Mouse (Mus musculus): Measurements from ENCODE around the gene Apbb2.

The Apbb2 gene

DNA sequence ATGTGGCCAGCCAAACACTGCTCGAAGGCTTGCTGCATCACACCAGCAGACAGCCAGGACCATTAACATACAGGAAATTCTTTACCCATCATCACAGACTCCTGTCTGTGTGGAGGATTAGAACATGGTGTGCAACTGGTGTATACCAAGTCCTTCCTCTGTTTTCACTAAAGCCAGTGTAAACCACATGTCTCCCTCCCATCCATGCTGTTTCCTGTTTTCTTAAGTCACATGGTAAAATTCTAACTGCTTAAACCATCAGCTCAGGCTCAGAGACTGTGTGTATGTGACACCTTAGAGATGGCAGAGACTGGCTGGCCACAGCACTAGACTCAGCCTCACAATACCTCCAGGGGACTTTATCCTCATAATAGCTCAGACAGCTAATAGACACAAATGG lies 236.5 kb downstream of the Apbb2 start:
- no peak for DNase-seq (ENCODE audit: low spot score in 2 of 2)

DNA sequence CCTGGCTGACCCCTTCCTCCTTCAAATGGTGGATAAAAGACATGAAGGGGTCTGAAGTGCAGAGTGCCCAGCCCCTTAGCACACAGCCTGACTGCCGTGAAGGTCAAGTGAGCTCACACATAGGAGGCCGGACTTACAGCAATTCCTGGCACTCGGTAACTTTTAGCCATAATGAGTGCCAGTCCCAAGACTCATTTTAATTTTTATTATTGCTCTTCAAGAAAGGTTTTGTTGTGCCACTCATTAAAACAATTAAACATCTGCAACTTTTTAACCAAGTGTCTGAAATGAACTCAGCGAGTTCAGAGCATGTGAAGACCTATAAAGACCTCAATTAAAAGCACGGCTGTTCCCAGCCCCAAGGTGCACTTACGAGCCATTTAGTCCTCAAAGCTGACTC lies 239.6 kb downstream of the Apbb2 start:
- no peak for DNase-seq (ENCODE audit: low spot score in 2 of 2)

DNA sequence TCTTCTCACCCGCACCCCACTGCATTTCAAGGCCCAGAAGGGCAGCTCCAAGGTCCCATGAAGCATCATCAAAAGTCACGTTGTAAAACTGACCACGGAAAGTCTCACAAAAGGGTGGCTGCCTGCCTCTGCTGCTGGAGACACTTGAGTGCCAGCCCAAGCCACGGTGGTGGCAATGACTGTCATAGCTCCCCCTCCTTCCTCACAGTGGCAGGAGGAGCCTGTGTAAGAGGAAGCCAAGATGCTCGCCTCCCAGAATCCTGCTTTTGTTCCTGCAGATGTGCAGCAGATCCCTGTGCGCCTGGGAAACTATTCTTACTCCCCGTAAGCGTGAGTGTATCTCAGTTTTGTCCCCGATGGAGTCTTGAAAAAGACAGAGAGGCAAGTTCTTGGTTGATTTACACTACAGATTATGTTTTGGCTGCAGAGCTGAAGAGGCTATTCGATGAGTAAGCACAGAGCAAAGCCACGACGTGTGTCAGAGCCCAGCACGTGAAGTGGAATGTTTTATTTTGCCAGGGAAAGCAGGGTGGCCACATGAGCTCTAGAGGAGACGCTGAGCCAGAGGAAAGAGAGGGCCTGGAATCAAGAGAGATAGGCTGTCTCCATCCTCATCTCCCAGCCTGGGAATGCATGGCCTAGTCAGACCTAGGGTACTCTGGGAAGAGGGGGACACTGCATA lies 241.9 kb downstream of the Apbb2 start:
- no peak for DNase-seq (ENCODE audit: low spot score in 2 of 2)

DNA sequence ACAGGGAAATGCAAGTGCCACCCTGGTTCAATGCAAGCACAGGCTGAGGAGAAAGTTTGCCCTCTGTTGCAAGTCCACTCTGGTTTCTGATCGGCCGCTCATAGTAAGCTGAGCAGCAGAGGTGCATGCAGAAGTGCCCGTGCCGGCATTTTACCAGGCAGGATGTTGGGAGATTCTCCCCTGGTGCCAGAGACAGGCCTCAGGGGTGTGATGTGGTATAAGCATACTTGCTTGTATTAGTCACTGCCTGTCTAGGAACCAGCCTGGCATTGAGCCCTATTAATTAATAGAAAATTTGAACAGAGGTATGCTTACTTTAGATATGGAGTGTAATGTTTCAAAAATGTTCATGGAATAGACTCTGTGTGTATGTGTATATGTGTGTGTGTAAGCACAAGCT lies 244.2 kb downstream of the Apbb2 start:
- no peak for DNase-seq (ENCODE audit: low spot score in 2 of 2)

DNA sequence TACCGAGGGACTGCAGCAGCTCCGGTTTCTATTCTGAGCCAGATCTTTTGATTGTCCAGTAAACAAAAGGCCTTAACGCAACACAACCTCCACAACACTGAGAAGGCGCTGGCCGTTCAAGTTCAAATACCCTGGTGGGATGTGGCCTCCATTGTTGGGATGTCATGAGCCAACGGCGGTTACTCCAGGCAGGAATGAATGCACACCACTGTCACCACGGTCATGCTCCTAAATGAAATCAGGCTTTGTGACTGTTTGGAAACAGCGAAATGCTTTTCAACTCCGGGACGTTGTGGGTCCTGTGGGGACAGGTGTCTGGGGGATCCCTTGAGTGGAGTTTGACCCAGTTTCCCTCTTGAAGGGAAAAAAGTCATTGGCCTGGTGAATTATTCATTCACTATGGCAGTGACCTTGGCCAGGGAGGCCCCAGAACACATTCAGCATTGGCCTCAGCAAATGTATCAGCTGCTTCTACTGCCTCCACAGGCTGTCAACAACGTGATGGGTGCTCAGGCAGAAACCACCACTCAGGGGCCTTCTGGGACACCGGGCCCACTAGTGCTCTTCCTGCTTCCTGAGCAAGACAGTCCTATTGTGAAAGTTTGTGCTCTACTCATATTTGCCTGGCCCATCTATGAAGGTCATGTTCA lies 244.9 kb downstream of the Apbb2 start:
- no peak for DNase-seq (ENCODE audit: low spot score in 2 of 2)

DNA sequence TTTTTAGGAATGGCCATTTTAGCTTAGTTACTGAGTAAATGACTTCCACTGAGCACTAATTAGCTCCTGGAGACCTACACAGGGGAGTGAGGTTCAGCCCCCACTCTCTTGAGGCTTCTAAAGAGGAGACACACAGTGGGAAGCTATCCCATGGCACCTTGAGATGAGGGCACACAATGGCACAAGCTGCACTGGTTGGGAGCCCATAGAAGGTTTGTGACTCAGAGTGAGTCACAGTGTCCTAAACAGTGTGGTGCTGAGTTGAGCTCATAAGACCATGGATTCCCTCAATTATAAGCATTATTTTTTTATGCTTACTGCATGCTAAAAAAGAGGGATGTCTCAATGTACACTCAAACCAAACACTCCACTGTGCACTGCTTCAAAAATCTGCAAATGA lies 247.5 kb downstream of the Apbb2 start:
- DNase-seq (ENCODE audit: low spot score in 2 of 2), result no peak

DNA sequence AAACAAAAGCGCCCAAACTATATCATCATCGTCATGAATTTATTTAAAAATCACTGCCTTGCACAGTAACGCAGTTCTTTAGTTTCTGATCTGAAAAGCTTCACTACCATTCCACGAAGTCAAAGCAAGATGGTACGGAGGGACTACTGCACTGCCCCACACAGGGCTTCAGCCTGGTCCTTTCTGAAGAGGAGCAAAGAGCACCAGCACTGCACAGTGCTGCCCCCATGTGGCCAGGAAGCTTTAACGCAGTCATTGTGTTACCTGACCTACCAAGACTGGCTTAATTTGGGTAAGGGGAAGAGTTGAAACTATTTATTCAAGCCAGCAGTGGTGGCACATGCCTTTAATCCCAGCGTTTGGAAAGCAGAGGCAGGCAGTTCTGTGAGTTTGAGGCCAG lies 249.6 kb downstream of the Apbb2 start:
- DNase-seq (ENCODE audit: low spot score in 2 of 2), result peak; percentile 14 to 59

DNA sequence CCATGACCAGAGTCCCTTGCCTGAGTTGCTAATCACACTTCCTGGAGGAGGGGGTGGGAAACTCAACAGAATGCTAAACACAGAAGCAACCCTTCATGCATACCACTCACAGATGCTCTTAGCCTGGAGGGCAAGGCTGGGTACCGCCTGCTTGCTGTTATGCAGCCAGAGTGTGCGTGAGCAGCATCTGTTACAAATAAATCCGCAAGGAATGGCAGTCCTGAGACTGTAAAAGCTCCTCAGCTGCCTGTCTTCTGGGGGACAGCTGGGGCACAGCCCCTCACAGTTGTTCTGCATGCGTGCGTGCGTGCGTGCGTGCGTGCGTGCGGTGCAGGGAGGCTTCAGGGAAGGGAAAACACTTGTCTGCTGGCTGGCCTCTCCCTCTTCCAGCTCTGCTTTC lies 250.9 kb downstream of the Apbb2 start:
- DNase-seq (ENCODE audit: low spot score in 2 of 2), result no peak

DNA sequence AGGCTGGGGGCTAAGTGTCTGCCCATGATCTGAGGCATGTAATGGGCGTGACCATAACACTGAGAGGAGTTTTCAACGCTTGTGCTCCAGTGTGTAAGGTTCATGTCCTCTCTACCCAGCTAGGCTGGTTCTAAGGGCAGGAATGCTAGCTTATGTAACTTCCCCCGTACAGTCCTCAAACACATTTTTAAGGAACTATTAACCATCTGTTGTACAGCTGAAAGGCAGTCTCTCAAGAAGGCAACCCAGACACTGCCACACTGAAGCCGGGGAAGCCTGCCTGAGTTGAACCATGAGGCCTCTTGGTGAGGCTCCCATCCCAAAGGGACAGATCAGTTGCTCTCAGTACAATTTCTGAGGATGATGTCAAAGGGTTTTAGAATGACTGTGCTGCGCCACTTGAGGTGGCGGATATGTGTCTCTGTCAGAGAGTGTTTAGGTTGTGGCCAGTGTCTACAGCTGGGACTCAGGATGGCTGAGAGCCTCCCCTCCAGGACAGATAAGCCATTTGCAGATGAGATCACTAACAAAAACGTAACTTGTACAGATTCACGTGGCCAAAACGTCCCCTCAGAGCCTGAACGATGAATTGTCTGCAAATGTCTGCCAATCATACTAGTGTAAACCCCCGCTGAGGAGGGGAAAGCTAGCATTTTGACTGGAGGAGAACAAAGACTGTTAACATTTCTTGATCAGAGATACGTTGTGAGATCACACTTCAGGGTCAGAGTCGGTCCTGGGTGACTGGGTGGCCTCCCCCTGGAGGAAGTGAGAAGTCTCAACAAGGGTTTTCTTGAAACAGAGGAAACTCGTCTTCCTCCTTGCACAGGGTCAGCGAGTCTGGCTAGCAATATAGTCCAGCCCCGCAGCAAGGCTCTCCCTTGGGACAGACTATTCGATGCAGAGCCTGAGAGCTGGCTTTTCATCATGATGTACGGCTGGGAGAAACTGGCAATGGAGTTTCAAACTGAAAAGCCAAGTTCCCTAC lies 255.0 kb downstream of the Apbb2 start:
- no peak for DNase-seq (ENCODE audit: low spot score in 2 of 2)

DNA sequence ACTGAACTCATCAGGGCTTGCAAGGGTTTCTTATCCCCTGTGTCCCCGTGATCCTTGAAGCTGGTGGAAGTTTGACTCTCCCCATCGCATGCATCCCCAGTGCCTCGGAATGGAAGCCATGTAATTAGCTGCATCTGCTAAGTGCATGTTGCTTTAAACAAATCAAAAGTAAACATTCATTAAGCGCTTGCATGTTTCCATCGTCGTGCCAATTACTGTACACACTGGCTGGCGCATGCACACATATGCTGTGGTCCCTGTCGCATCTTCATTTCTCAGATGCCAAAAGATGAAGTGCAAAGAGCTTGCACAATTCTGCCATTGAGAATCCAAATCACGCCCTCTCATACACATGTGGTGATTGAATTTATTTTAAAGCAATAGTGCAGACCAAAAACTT lies 257.8 kb downstream of the Apbb2 start:
- no peak for DNase-seq (ENCODE audit: low spot score in 2 of 2)

DNA sequence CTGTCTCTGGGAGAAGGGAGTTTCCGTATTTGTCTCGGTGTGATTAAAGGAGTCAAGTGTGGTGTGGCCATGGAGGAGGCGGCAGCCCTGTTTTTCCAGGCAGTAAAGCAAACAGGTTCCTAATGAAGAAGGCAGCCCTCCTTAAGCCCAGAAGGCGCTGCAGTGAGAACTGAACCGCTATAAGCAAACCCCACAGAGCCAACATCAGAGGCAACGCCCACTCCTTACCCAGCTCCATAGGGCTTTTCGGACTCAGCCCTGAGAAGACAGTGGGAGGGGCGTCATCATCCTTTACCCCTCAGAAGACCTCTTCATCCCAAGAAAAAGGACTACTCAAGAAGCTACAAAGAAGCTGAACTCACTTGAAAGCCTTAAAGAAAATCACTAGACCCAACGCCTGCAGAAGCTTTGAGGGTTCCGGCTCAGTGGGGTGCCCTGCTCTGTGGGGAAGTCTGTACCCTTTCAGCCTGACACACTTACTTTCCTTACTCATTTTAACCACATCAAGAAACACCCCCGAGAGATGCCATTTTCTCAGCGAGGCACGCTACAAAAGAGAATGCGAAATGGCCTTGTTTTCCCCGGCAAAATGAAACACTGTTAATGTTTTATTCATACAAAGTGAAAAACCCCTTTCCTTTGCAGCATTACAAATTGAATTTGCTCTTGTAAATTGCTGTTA lies 258.7 kb downstream of the Apbb2 start:
- peak in 1 of 2 experiments; percentile 20 for DNase-seq (ENCODE audit: low spot score in 2 of 2)

DNA sequence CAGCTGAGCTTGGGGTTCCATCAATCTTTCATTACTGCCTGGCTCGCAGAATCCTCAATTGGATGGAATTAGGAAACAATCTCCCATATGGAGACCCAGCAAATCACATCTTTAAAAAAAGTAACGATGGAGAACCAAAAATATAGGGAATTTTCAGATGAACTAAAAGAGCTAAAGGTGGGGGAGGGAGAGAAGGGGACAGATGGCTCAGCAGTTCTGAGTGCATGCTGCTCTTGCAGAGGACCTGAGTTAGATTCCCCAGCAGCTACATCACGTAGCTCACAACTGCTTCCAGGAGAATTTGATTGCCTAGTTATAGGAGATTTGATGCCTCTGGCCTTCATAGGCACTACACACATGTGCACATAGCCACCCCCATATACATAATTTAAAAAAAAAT lies 263.4 kb downstream of the Apbb2 start:
- DNase-seq (ENCODE audit: low spot score in 2 of 2), result no peak

DNA sequence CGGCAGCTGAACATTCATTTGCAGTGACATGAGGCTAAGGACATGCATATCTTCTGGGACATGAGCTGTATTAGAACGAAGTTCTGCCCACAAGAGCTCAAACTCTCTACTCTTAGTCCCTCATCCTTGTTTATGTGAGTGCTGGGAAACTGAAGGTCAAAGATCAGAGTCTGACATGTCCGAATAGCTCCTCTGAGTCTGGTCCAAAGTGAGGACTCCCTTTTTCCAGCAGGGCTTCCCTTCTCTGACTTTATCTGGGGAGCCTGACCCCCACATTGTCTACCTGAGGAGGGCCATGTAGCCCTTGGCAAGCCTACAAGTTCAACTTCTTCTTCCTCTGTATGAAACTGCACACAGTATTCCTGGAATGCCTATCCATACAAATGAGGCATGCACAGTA lies 264.7 kb downstream of the Apbb2 start:
- DNase-seq (ENCODE audit: low spot score in 2 of 2), result no peak

DNA sequence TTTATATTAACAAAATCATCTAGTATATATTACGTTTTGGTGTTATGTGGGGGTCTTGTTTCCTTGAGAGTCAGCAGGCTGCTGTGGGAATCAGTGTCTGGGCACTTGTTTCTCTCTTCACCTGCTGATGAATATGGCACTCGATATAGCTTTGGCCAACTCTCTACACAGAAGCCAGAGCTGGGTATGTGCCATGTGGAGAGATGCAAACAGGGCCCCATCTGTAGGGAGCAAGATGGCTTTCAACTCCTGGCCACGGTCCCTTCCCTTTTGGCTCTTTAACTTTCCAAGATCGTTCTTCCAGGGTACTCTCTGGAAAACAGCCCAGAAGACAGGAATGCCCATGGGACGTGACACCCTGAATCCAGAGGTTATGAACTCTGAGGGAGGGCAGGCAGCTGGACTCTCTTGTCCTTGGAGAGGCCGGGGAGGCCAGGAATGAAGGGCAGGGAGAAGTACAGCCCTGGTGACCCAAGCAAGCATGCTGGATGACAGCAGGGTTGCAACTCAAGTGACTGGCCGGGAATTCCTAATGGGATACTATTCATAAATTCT lies 266.7 kb downstream of the Apbb2 start:
- no peak for DNase-seq (ENCODE audit: low spot score in 2 of 2)

DNA sequence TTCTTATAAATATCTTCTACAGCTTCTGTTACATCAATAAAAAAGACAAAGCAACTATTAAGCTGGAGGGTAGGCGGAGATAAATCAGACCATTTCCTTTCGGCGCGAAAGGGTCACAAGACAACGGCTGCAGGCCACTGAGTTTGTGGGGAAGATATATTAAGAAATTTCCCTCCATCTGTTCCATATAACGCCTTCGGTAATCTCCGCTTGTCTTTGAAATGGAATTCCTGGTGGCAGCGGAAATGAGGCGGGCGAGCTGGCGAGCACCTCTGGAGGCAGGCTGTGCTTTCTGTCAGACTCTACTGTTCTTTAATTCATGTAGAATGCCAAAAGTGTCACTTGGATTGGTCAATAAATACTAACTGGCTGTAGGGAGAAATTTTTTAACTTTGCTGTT lies 267.5 kb downstream of the Apbb2 start:
- no peak for DNase-seq (ENCODE audit: low spot score in 2 of 2)

DNA sequence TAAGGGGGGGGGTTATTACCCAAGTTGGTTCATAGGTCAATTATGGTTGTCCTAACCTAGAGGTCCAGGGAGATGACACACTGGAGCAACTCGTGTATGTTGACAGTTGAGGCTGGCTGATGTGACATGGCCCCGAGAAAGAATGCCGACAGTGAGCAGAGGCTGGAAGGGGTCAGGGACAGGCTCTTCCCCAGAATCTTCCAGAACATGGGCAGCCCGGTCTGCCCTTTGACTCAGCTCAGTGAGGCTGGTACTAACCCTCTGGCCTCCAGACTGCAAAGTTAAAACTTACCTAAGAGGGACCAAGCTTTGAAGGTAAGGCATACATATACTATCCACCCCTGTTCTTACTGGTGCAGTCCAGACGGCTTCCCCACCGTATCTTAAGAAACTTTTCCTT lies 268.0 kb downstream of the Apbb2 start:
- no peak for DNase-seq (ENCODE audit: low spot score in 2 of 2)

DNA sequence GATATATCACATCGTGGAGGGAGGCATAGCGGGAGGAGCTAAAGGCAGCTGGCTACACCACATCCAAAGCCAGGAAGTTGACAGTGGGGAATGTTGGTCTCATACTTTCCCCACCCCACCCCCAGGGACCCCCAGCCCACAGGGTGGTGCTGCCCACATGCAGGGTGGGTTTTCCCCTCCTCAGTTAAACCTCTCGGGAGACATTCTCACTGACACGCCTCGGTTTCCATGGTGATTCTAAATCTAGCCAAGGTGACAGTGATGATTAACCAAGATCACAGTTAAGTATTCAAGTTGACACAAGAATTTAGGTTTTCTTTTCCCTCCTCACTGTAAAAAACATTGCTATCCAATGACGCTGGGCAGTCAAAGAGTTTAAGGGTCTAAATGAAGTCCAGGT lies 270.2 kb downstream of the Apbb2 start:
- DNase-seq (ENCODE audit: low spot score in 2 of 2), result no peak

DNA sequence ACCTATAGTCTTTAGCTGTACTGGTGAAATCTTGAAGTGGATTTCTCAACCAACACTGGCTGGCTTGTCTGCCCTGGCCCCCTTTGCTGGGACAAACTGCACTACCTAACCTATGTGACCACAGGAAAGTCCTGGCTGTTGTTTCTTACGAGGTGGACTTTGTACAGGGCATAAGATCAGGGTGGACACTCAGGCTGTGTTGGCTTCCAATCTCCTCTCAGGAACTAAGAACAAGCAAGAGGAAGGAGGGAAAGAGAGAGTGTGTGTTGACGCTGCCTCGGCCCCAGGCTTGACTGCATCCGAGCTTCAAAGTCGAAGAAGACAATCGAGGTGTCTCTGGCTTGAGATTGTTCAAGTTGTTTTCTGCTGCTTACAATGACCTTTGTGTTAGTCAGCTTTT lies 271.8 kb downstream of the Apbb2 start:
- no peak for DNase-seq (ENCODE audit: low spot score in 2 of 2)

DNA sequence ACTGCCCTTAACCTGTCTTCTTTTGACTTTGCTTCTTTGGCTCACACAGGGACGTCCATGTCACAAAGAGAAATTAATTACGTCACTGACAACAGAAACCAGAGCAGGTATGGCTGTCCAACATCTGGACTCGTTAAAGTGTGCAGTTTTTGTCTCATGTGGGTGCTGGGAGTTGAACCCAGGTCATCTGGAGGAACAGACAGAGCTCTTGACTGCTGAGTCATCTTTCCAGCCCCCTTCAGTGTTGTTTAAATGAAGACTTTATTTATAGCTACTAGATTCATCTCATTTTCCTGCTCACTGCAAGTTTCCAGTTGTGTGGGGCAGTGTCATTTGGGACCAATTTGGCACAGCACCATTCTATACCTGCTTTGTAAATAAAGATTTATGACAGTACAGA lies 273.4 kb downstream of the Apbb2 start:
- DNase-seq (ENCODE audit: low spot score in 2 of 2), result no peak

DNA sequence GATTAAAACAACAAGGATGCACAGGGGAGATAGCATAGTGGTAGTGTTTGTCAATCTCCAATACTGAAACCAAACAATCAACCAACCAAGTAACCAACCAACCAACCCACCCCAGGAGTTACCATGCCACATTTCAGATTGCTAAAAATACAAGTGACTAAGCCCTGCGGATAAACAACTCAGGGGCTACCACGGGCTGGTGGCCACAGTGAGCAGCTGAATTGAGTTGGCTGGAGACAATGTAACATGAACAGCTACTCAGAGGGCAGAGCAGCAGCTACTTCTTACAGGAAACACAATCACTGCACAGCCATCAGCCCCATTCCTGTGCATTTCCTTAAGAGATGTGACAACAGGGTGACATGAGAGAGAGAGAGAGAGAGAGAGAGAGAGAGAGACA lies 274.4 kb downstream of the Apbb2 start:
- no peak for DNase-seq (ENCODE audit: low spot score in 2 of 2)

DNA sequence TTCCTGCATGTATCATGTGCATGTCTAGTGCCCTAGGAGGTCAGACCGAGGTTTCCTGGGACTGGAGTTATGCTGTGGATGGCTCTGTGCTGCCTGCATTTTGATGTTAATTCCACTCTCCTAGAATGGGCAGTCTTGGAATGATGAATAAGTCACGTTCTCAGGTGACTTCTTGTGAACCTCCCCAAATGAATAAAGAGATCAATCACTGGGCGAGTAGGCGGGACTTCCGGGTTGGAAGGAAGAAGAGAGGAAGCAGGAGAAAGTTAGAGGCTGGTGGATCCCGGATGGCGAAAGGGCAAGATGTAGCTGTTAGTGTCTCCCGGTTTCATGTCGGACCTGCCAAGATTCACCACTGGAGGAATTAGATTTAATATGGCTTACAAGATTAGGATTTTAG lies 276.3 kb downstream of the Apbb2 start:
- no peak for DNase-seq (ENCODE audit: low spot score in 2 of 2)

DNA sequence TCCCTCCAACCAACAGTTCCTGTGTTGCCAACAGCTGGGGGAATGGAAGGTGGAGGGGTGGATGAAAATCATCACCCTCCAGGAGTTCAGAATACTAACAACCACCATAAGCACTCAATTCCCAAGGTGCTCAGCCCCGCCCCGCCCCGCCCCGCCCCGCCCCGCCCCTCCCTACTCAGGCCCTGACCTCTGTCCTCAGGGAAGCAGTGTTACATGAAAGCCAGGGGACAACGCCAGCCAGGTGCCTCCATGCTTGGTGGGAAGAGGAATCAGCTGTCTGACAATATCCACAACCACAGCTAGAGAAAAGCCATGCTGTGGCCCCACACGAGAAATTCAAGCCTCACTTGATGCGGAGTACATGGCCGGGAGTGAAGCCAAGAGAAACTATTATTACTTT lies 276.7 kb downstream of the Apbb2 start:
- no peak for DNase-seq (ENCODE audit: low spot score in 2 of 2)

Measured in thymus, postnatal 10 days (tissue).